8 mouse cellular contexts compared by ENCODE assay signal in genomic region chr17:56990115-56990746, GRCm38 (mm10). TPM values are rescaled to one million over a fixed set of nuclear protein-coding genes. Genes with fewer than 3 reads are reported as not detected.
DNase-seq lines count a peak whose midpoint lies in the region; ATAC-seq and TF ChIP-seq lines count a peak whose summit lies in the region.

Gene Clpp (plus strand): TSS chr17:56990305.

- H3K79me2 ChIP-seq in C2C12 (ENCODE audit: control insufficient read depth, insufficient read depth) (peaks cover 28% of the 10 kb centered on the region), myocyte (ENCODE audit: control insufficient read depth, insufficient read depth) (peaks cover 18% of the 10 kb centered on the region)
- peaks cover 9% of the 10 kb centered on the region; the same call in 1 of the 2 replicates for H3K79me2 ChIP-seq in liver, adult 2 months (ENCODE audit: control insufficient read depth, insufficient read depth, low read length)

- peak within 1 kb of the TSS; percentile 91 for H3K4me2 ChIP-seq in heart, embryonic 11.5 days
- peak within 1 kb of the TSS; percentile 84 for H3K4me2 ChIP-seq in kidney, embryonic 16.5 days (replicated peaks; ENCODE audit: low read depth, low read length)
- peak within 1 kb of the TSS; percentile 99 for H3K4me2 ChIP-seq in myocyte (ENCODE audit: low read depth)

- peak within 1 kb of the TSS; percentile 81 for H3ac ChIP-seq in C2C12 (ENCODE audit: control insufficient read depth, insufficient read length, low read depth)
- H3ac ChIP-seq in myocyte (ENCODE audit: control insufficient read depth, insufficient read length), result peak within 1 kb of the TSS; percentile 89

- peaks cover 32% of the 10 kb centered on the region for H3K36me3 ChIP-seq in C2C12 (ENCODE audit: control insufficient read depth, insufficient read depth)
- H3K36me3 ChIP-seq in erythroblast, embryonic 14.5 days (ENCODE audit: control insufficient read depth), result peaks cover 41% of the 10 kb centered on the region
- peaks cover 18% of the 10 kb centered on the region for H3K36me3 ChIP-seq in heart, embryonic 11.5 days (ENCODE audit: control insufficient read depth, insufficient read depth, low read length)
- peaks cover 31% of the 10 kb centered on the region for H3K36me3 ChIP-seq in kidney, embryonic 16.5 days (ENCODE audit: insufficient read depth, low read length)
- peaks cover 7% of the 10 kb centered on the region; the same call in 1 of the 2 replicates for H3K36me3 ChIP-seq in liver, adult 2 months (ENCODE audit: control insufficient read depth, insufficient read depth, low read length)
- H3K36me3 ChIP-seq in myocyte (ENCODE audit: control insufficient read depth, insufficient read depth), result peaks cover 8% of the 10 kb centered on the region
- H3K36me3 ChIP-seq in splenic B cell, adult 2 months (ENCODE audit: control insufficient read depth, insufficient read depth, low read length, poor library complexity, severe bottlenecking), result no peaks in the 10 kb centered on the region; the same call in 1 of the 2 replicates

- under 1% methylated on average over 52 of the region's 52 CpGs for WGBS in heart, embryonic 11.5 days (ENCODE audit: insufficient replicate concordance)
- WGBS in kidney, embryonic 16.5 days, result under 1% methylated on average over 52 of the region's 52 CpGs
- under 1% methylated on average over 52 of the region's 52 CpGs for WGBS in liver, adult 2 months

- H3K79me3 ChIP-seq in C2C12 (ENCODE audit: low read depth), result peaks cover 19% of the 10 kb centered on the region

- H3K27ac ChIP-seq in heart, embryonic 11.5 days (ENCODE audit: low read depth, low read length), result peak within 1 kb of the TSS; percentile 46; the same call in 1 of the 2 replicates
- peak within 1 kb of the TSS; percentile 86 for H3K27ac ChIP-seq in kidney, embryonic 16.5 days (ENCODE audit: low read length)
- peak within 1 kb of the TSS; percentile 59 for H3K27ac ChIP-seq in liver, adult 2 months (replicated peaks; ENCODE audit: insufficient read depth, low read depth, low read length)

- peak; percentile 89 for ATAC-seq in heart, embryonic 11.5 days (replicated peaks; ENCODE audit: insufficient number of reproducible peaks, low FRiP score, low TSS enrichment)
- ATAC-seq in kidney, embryonic 16.5 days (ENCODE audit: low FRiP score, low TSS enrichment), result peak; percentile 96

- no peaks in the 10 kb centered on the region for H3K9me3 ChIP-seq in erythroblast, embryonic 14.5 days (ENCODE audit: control insufficient read depth, low read length)
- H3K9me3 ChIP-seq in heart, embryonic 11.5 days (replicated peaks; ENCODE audit: control insufficient read depth, low read length), result no peaks in the 10 kb centered on the region
- no peaks in the 10 kb centered on the region for H3K9me3 ChIP-seq in kidney, embryonic 16.5 days (ENCODE audit: low read length)

- TF ChIP-seq POLR2A in brain, embryonic 14.5 days (IDR thresholded peaks at IDR 0.05; ENCODE audit: borderline replicate concordance, extremely low read depth, insufficient read depth, insufficient read length, poor library complexity, severe bottlenecking), result peak; percentile 88; the same call in 1 of the 2 replicates
- peak; percentile 80 for TF ChIP-seq POLR2A in liver, adult 2 months (IDR thresholded peaks at IDR 0.05; ENCODE audit: extremely low read depth, insufficient read depth, low read length)
- peak; percentile 99 for TF ChIP-seq POLR2A in myocyte (IDR thresholded peaks at IDR 0.05; ENCODE audit: insufficient read length, low read depth)

- H3K9ac ChIP-seq in heart, embryonic 11.5 days (ENCODE audit: low read depth, low read length), result peak within 1 kb of the TSS; percentile 94
- H3K9ac ChIP-seq in kidney, embryonic 16.5 days (replicated peaks; ENCODE audit: low read length), result peak within 1 kb of the TSS; percentile 91
- H3K9ac ChIP-seq in liver, adult 2 months (ENCODE audit: low read depth, low read length), result peak within 1 kb of the TSS; percentile 77

- H3K4me1 ChIP-seq in erythroblast, embryonic 14.5 days (ENCODE audit: control insufficient read depth), result peaks cover 36% of the 10 kb centered on the region
- H3K4me1 ChIP-seq in heart, embryonic 11.5 days (ENCODE audit: control insufficient read depth, insufficient read depth, low read length), result peaks cover 4% of the 10 kb centered on the region
- peaks cover 6% of the 10 kb centered on the region for H3K4me1 ChIP-seq in kidney, embryonic 16.5 days (ENCODE audit: insufficient read depth, low read length)
- peaks cover 7% of the 10 kb centered on the region for H3K4me1 ChIP-seq in liver, adult 2 months (ENCODE audit: control insufficient read depth, insufficient read depth, low read length)

- DNase-seq in brain, embryonic 14.5 days (ENCODE audit: low read depth), result peak; percentile 99
- DNase-seq in liver, adult 2 months (ENCODE audit: extremely low read depth, low read depth, low spot score), result peak; percentile 95
- DNase-seq in splenic B cell, adult 2 months (ENCODE audit: low read depth, low spot score), result peak; percentile 97

- H3K27me3 ChIP-seq in C2C12 (ENCODE audit: control insufficient read depth, insufficient read depth, insufficient read length), result no peaks in the 10 kb centered on the region
- H3K27me3 ChIP-seq in erythroblast, embryonic 14.5 days (ENCODE audit: control insufficient read depth), result no peaks in the 10 kb centered on the region
- H3K27me3 ChIP-seq in heart, embryonic 11.5 days (ENCODE audit: control insufficient read depth, insufficient read depth, low read length), result no peaks in the 10 kb centered on the region
- H3K27me3 ChIP-seq in kidney, embryonic 16.5 days (ENCODE audit: insufficient read depth, low read length), result no peaks in the 10 kb centered on the region
- H3K27me3 ChIP-seq in liver, adult 2 months (ENCODE audit: control insufficient read depth, insufficient read depth, low read length), result no peaks in the 10 kb centered on the region
- H3K27me3 ChIP-seq in myocyte (ENCODE audit: control insufficient read depth, insufficient read depth, insufficient read length), result no peaks in the 10 kb centered on the region
- no peaks in the 10 kb centered on the region for H3K27me3 ChIP-seq in splenic B cell, adult 2 months (ENCODE audit: control insufficient read depth, insufficient read depth, low read length, poor library complexity, severe bottlenecking)

- no peak for TF ChIP-seq CTCF in C2C12 (IDR thresholded peaks at IDR 0.05; ENCODE audit: control insufficient read depth, insufficient read depth, insufficient read length)
- TF ChIP-seq CTCF in brain, embryonic 14.5 days (IDR thresholded peaks at IDR 0.05; ENCODE audit: borderline replicate concordance, extremely low read depth, insufficient read depth, insufficient read length), result no peak
- TF ChIP-seq CTCF in liver, adult 2 months (IDR thresholded peaks at IDR 0.05; ENCODE audit: low read depth, low read length), result no peak

- H3K4me3 ChIP-seq in C2C12 (ENCODE audit: insufficient read depth, poor library complexity, severe bottlenecking) (peak within 1 kb of the TSS; percentile 76), myocyte (peak within 1 kb of the TSS; percentile 96)
- H3K4me3 ChIP-seq in erythroblast, embryonic 14.5 days (replicated peaks), result peak within 1 kb of the TSS; percentile 75
- H3K4me3 ChIP-seq in heart, embryonic 11.5 days (ENCODE audit: low read depth, low read length), result peak within 1 kb of the TSS; percentile 85
- peak within 1 kb of the TSS; percentile 96 for H3K4me3 ChIP-seq in kidney, embryonic 16.5 days (ENCODE audit: low read length)
- peak within 1 kb of the TSS; percentile 69 for H3K4me3 ChIP-seq in liver, adult 2 months (ENCODE audit: insufficient read depth, low read depth, low read length)

TF ChIP-seq in C2C12, 6 proteins besides CTCF, POLR2A, EP300 and RAD21:
- TF ChIP-seq USF1 (IDR thresholded peaks at IDR 0.05; ENCODE audit: low read depth) (peak; percentile 22), MYOD1 (IDR thresholded peaks at IDR 0.05; ENCODE audit: control insufficient read depth, insufficient read length, low read depth) (no peak)
TF ChIP-seq in C2C12: peak in this region for 1.

TF ChIP-seq in myocyte, 11 proteins besides CTCF, POLR2A, EP300 and RAD21:
- TF ChIP-seq REST (IDR thresholded peaks at IDR 0.05; ENCODE audit: insufficient read depth, insufficient read length) (peak; percentile 11), POLR2AphosphoS2 (IDR thresholded peaks at IDR 0.05; ENCODE audit: insufficient read length, low read depth) (peak; percentile 99), MYOD1 (IDR thresholded peaks at IDR 0.05; ENCODE audit: control insufficient read depth in 1 of 3, insufficient read length in 2 of 3, low read depth in 2 of 3) (no peak), SRF (IDR thresholded peaks at IDR 0.05; ENCODE audit: control insufficient read depth, insufficient read length, low read depth) (peak; percentile 3), USF1 (IDR thresholded peaks at IDR 0.05; ENCODE audit: low read depth) (peak; percentile 67)
TF ChIP-seq in myocyte: peak in this region for 4.

RNA-seq across cellular contexts. Expression of gene Clpp, which starts in this region (rescaled TPM):
- polyA plus RNA-seq in C2C12 (2012; fragmentation: generic; extraction: Trizol) (153 TPM), myocyte (2012; fragmentation: generic; extraction: Trizol) (154 TPM)
- 151 and 219 TPM in 2 replicates for polyA plus RNA-seq in brain, embryonic 14.5 days (2012; rRNA removed)
- polyA plus RNA-seq in erythroblast, embryonic 14.5 days (2012), result 12.3 and 14.6 TPM in 2 replicates
- polyA plus RNA-seq in heart, embryonic 11.5 days (2014; fragmentation: Nextera tagmentation; extraction: Ambion mirVana), result 124 and 130 TPM in 2 replicates
- 175 and 178 TPM in 2 replicates for polyA plus RNA-seq in kidney, embryonic 16.5 days (2015; fragmentation: Nextera tagmentation; extraction: Ambion mirVana)
- 75.6 and 93.8 TPM in 2 replicates for total RNA-seq in liver, adult 2 months (2014; rRNA removed)
- 174 and 184 TPM in 2 replicates for polyA plus RNA-seq in liver, adult 2 months (2012; rRNA removed)

Comparison
In these comparisons a context has a peak if more than half of its experiments do, and no peak if none do; other contexts are left out.
1. Peak in every context shown above with its lines: DNase-seq, ATAC-seq, H3K4me3 ChIP-seq and H3K27ac ChIP-seq.